Mouse (Mus musculus) CH12.LX (cell line): ENCODE data around the gene Fut11. TPM values are rescaled to one million over a fixed set of nuclear protein-coding genes. Genes with fewer than 3 reads are reported as not detected.

ENCODE experiments used
- DNase-seq: peaks from one replicate; pipeline ENCODE4 v3.0.0-alpha.2; 2013; ENCODE audit errors: extremely low read depth
- H3K27ac ChIP-seq: 2 replicates; pipeline ENCODE4 v1.5.1; 2012; ENCODE audit warnings: low read depth, mild to moderate bottlenecking, control low read depth, moderate library complexity; ENCODE audit not compliant: insufficient read depth
- H3K27me3 ChIP-seq: replicated peaks from 2 replicates; pipeline ENCODE3; 2012; ENCODE audit warnings: inconsistent platforms
- H3K36me3 ChIP-seq, 2 experiments: replicated peaks in 1 of 2; 2 replicates each; pipeline versions ENCODE3 to v1.6.1; 2012; ENCODE audit warnings: inconsistent platforms in 1 of 2, low read length in 1 of 2, mild to moderate bottlenecking in 1 of 2, mixed read lengths in 1 of 2, moderate library complexity in 1 of 2; ENCODE audit not compliant: control insufficient read depth in 1 of 2, insufficient read depth in 1 of 2
- H3K4me1 ChIP-seq, 2 experiments: 2 replicates each; pipeline ENCODE4 v1.6.1; 2012; ENCODE audit warnings: inconsistent platforms in 1 of 2, moderate library complexity in 1 of 2; ENCODE audit not compliant: insufficient read depth in 2 of 2, control insufficient read depth in 1 of 2
- H3K4me2 ChIP-seq: 2 replicates; pipeline ENCODE4 v1.6.1; 2012; ENCODE audit warnings: low read depth, mild to moderate bottlenecking, control low read depth; ENCODE audit not compliant: poor library complexity, insufficient read depth, severe bottlenecking
- H3K4me3 ChIP-seq, 3 experiments: fragments of 150-350 bp in 1 of 3; sonication (generic) in 1 of 3; replicated peaks in 1 of 3; 2 replicates each; pipeline versions ENCODE3 to v1.5.1; 2011 to 2012; ENCODE audit warnings: low read depth in 2 of 3, low read length in 2 of 3, mild to moderate bottlenecking in 2 of 3, moderate library complexity in 2 of 3, control low read depth in 1 of 3, improper control_type of control experiment in 1 of 3, inconsistent platforms in 1 of 3, mixed read lengths in 1 of 3; ENCODE audit not compliant: poor library complexity in 1 of 3
- H3K79me2 ChIP-seq: replicated peaks from 2 replicates; pipeline ENCODE4 v1.6.1; 2012; ENCODE audit warnings: mild to moderate bottlenecking, moderate library complexity; ENCODE audit not compliant: control insufficient read depth, poor library complexity, insufficient read depth, severe bottlenecking; ENCODE audit errors: extremely low read depth
- H3K9ac ChIP-seq: 2 replicates; pipeline ENCODE4 v1.6.1; 2012; ENCODE audit warnings: low read depth, mild to moderate bottlenecking, control low read depth, moderate library complexity; ENCODE audit not compliant: insufficient read depth
- H3K9me3 ChIP-seq: replicated peaks from 2 replicates; pipeline ENCODE3; 2012; ENCODE audit warnings: low read length, inconsistent platforms, mixed read lengths
- BHLHE40 ChIP-seq: IDR thresholded peaks from 2 replicates; pipeline ENCODE4 v1.6.1; 2011; ENCODE audit warnings: mild to moderate bottlenecking, low read depth, low read length, improper control_type of control experiment
- CHD1 ChIP-seq: IDR thresholded peaks from 2 replicates; pipeline ENCODE4 v1.6.1; 2012; ENCODE audit warnings: low read depth, low read length, improper control_type of control experiment, inconsistent platforms
- CHD2 ChIP-seq: IDR thresholded peaks from 2 replicates; pipeline ENCODE4 v1.6.1; 2011; ENCODE audit warnings: low read length, improper control_type of control experiment
- CTCF ChIP-seq, 2 experiments: IDR thresholded peaks in 1 of 2; conservative IDR thresholded peaks in 1 of 2; 2 replicates each; pipeline ENCODE4 v1.5.1; 2011 to 2012; ENCODE audit warnings: low read depth in 2 of 2, low read length in 2 of 2, improper control_type of control experiment in 1 of 2, inconsistent platforms in 1 of 2, mild to moderate bottlenecking in 1 of 2, moderate library complexity in 1 of 2
- E2F4 ChIP-seq: IDR thresholded peaks from 2 replicates; pipeline ENCODE4 v1.6.1; 2011; ENCODE audit warnings: low read depth, low read length, improper control_type of control experiment; ENCODE audit not compliant: insufficient replicate concordance
- ELF1 ChIP-seq: IDR thresholded peaks from 2 replicates; pipeline ENCODE4 v1.6.1; 2014; ENCODE audit warnings: low read depth, mild to moderate bottlenecking, inconsistent platforms, low read length, improper control_type of control experiment
- EP300 ChIP-seq: IDR thresholded peaks from 2 replicates; pipeline ENCODE4 v1.6.1; 2011; ENCODE audit warnings: low read length, improper control_type of control experiment
- ETS1 ChIP-seq: conservative IDR thresholded peaks from 2 replicates; pipeline ENCODE4 v1.6.1; 2012; ENCODE audit warnings: low read depth, mild to moderate bottlenecking, inconsistent platforms, low read length, improper control_type of control experiment, moderate library complexity
- HCFC1 ChIP-seq: IDR thresholded peaks from 2 replicates; pipeline ENCODE4 v1.6.1; 2012; ENCODE audit warnings: low read depth, mild to moderate bottlenecking, inconsistent platforms, low read length, improper control_type of control experiment
- IRF4 ChIP-seq: IDR thresholded peaks from 2 replicates; pipeline ENCODE4 v1.6.1; 2014; ENCODE audit warnings: low read depth, mild to moderate bottlenecking, inconsistent platforms, low read length, improper control_type of control experiment
- JUND ChIP-seq: conservative IDR thresholded peaks from 2 replicates; pipeline ENCODE4 v1.6.1; 2011; ENCODE audit warnings: low read depth, low read length, improper control_type of control experiment
- KAT2A ChIP-seq: IDR thresholded peaks from 2 replicates; pipeline ENCODE4 v1.6.1; 2012; ENCODE audit warnings: low read length, improper control_type of control experiment, inconsistent platforms; ENCODE audit not compliant: insufficient replicate concordance
- MAX ChIP-seq: IDR thresholded peaks from 2 replicates; pipeline ENCODE4 v1.6.1; 2011; ENCODE audit warnings: low read length, improper control_type of control experiment
- MEF2A ChIP-seq: IDR thresholded peaks from 2 replicates; pipeline ENCODE4 v1.6.1; 2014; ENCODE audit warnings: low read depth, mild to moderate bottlenecking, inconsistent platforms, low read length, improper control_type of control experiment, borderline replicate concordance
- MXI1 ChIP-seq: IDR thresholded peaks from 2 replicates; pipeline ENCODE4 v1.6.1; 2011; ENCODE audit warnings: mild to moderate bottlenecking, low read depth, low read length, improper control_type of control experiment
- MYC ChIP-seq: IDR thresholded peaks from 2 replicates; pipeline ENCODE4 v1.6.1; 2011; ENCODE audit warnings: low read depth, mild to moderate bottlenecking, improper control_type of control experiment, low read length
- NELFE ChIP-seq: IDR thresholded peaks from 2 replicates; pipeline ENCODE4 v1.6.1; 2011; ENCODE audit warnings: low read depth, low read length, improper control_type of control experiment
- PAX5 ChIP-seq: IDR thresholded peaks from 2 replicates; pipeline ENCODE4 v1.6.1; 2012; ENCODE audit warnings: low read length, inconsistent platforms, mixed read lengths
- POLR2A ChIP-seq: IDR thresholded peaks from 2 replicates; pipeline ENCODE4 v1.6.1; 2011; ENCODE audit warnings: low read depth, mild to moderate bottlenecking, improper control_type of control experiment, low read length
- POLR2AphosphoS2 ChIP-seq: IDR thresholded peaks from 2 replicates; pipeline ENCODE4 v1.6.1; 2011; ENCODE audit warnings: low read depth, low read length, improper control_type of control experiment
- RCOR1 ChIP-seq: conservative IDR thresholded peaks from 2 replicates; pipeline ENCODE4 v1.6.1; 2012; ENCODE audit warnings: low read depth, mild to moderate bottlenecking, inconsistent platforms, low read length, improper control_type of control experiment
- SMC3 ChIP-seq: IDR thresholded peaks from 2 replicates; pipeline ENCODE4 v1.6.1; 2011; ENCODE audit warnings: low read depth, low read length, improper control_type of control experiment
- TBP ChIP-seq: conservative IDR thresholded peaks from 2 replicates; pipeline ENCODE4 v1.6.1; 2011; ENCODE audit warnings: low read depth, low read length, improper control_type of control experiment
- USF1 ChIP-seq: IDR thresholded peaks from 2 replicates; pipeline ENCODE4 v1.6.1; 2014; ENCODE audit warnings: low read depth, mild to moderate bottlenecking, inconsistent platforms, low read length, improper control_type of control experiment
- USF2 ChIP-seq: conservative IDR thresholded peaks from 2 replicates; pipeline ENCODE4 v1.6.1; 2011; ENCODE audit warnings: low read depth, low read length, improper control_type of control experiment
- ZKSCAN1 ChIP-seq: IDR thresholded peaks from 2 replicates; pipeline ENCODE4 v1.6.1; 2012; ENCODE audit warnings: low read depth, inconsistent platforms, low read length, improper control_type of control experiment, borderline replicate concordance
- ZMIZ1 ChIP-seq: IDR thresholded peaks from 2 replicates; pipeline ENCODE4 v1.6.1; 2012; ENCODE audit warnings: low read depth, mild to moderate bottlenecking, inconsistent platforms, low read length, improper control_type of control experiment
- ZNF384 ChIP-seq: IDR thresholded peaks from 2 replicates; pipeline ENCODE4 v1.6.1; 2012; ENCODE audit warnings: low read depth, low read length, improper control_type of control experiment, inconsistent platforms
- dilution Hi-C: fragments of 300-500 bp; cut with MboI; formaldehyde crosslinking; loops from 2 replicates; pipeline ENCODE4 v1.14.3; 2020; ENCODE audit warnings: low sequenced_read_pairs; ENCODE audit not compliant: extremely low pct_unique_long_range_greater_than_20kb, extremely low pct_ligation_motif_present
- in situ Hi-C: fragments of 300-500 bp; cut with MboI; formaldehyde crosslinking; loops from 3 replicates; pipeline ENCODE4 v1.14.3; 2019; ENCODE audit warnings: low sequenced_read_pairs, low pct_ligation_motif_present, low pct_unique_long_range_greater_than_20kb, mixed read lengths
- polyA plus RNA-seq: library from polyadenylated mRNA; unstranded; fragments of >175 nt; gene quantifications from 2 replicates; pipeline ENCODE4 v1.2.1, GENCODE M21; 2012; ENCODE audit warnings: low read depth; ENCODE audit not compliant: insufficient read length
- total RNA-seq, 2 experiments: library from RNA; depleted of rRNA; stranded (reverse); fragments of 300-350 nt in 1 of 2; fragments of >200 nt in 1 of 2; gene quantifications; 2 replicates each; pipeline ENCODE4 v1.2.3; 2012 to 2014

The Fut11 gene
- total and polyA plus RNA-seq, 3 experiments, result 2.9 to 3.8 (median 3.7) TPM

DNA sequence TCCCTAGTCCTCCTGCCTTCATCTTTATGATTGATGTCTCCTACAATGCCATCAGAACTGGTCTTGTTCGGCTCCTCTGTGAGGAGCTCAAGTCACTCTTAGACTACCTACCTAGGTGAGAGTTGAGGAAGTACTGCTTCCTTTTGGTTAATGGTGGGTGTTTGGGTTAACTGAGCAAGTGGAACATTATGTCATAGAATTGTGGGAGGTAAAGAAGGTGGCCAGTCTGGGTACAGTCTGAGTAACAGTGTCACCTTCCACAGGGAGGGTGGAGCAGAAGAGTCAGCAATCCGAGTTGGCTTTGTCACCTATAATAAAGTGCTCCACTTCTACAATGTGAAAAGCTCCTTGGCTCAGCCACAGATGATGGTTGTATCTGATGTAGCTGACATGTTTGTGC, 5.8 kb upstream of the Fut11 start:
- peaks cover 7 to 8% of the 10 kb centered on the region in 2 experiments for H3K4me1 ChIP-seq
- peaks cover 3% of the 10 kb centered on the region; the same call in 1 of the 2 replicates for H3K79me2 ChIP-seq
- no peak overlapping the region for H3K4me2 ChIP-seq
- no peaks in the 10 kb centered on the region for H3K9me3 ChIP-seq
- TF ChIP-seq E2F4 (no peak), JUND (no peak), ELF1 (no peak), CTCF (conservative IDR thresholded peaks at IDR 0.05 in 1 of 2, IDR thresholded peaks at IDR 0.05 in 1 of 2; ENCODE audit: low read depth in 2 of 2, low read length in 2 of 2) (no peak), IRF4 (no peak), MXI1 (no peak), TBP (no peak), POLR2A (no peak), CHD1 (no peak), CHD2 (no peak), ZMIZ1 (no peak), EP300 (no peak), MEF2A (no peak), MAX (no peak), PAX5 (no peak), MYC (no peak), ZNF384 (no peak), USF1 (no peak), ETS1 (no peak), USF2 (no peak)
- DNase-seq, result no peak
- H3K27me3 ChIP-seq, result no peaks in the 10 kb centered on the region
- H3K4me3 ChIP-seq, result no peak overlapping the region
- H3K27ac ChIP-seq, result no peak overlapping the region
- in situ Hi-C loops, result no loop called here
- dilution Hi-C loops, result no loop called here
- peaks cover 94 to 98% of the 10 kb centered on the region in 2 experiments for H3K36me3 ChIP-seq
- H3K9ac ChIP-seq, result no peak overlapping the region

DNA sequence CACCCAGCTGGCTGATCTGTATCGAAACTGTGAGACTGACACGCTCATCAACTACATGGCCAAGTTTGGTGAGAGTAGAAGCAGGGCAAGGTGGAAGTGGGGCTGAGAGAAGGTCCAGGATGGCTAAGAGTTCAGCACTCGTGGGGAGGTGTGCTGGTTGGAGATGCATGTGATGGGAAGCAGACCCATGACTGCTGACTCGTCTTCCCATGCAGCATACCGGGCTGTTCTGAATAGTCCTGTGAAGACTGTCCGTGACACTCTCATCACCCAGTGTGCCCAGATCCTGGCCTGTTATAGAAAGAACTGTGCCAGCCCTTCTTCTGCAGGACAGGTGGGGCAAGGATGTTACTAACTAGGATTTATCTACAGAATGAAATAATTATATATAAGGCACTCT, 3.0 kb upstream of the Fut11 start:
- peaks cover 15% of the 10 kb centered on the region for H3K79me2 ChIP-seq
- no peaks in the 10 kb centered on the region for H3K27me3 ChIP-seq
- no peaks in the 10 kb centered on the region for H3K9me3 ChIP-seq
- H3K27ac ChIP-seq, result no peak overlapping the region
- peaks cover 69 to 91% of the 10 kb centered on the region in 2 experiments for H3K36me3 ChIP-seq
- DNase-seq, result no peak
- H3K9ac ChIP-seq, result no peak overlapping the region
- no peak for TF ChIP-seq KAT2A
- TF ChIP-seq POLR2AphosphoS2, result no peak
- no peak for TF ChIP-seq NELFE
- no peak for TF ChIP-seq E2F4
- no peak for TF ChIP-seq BHLHE40
- no peak for TF ChIP-seq RCOR1
- no peak for TF ChIP-seq PAX5
- no peak for TF ChIP-seq ZMIZ1
- no peak for TF ChIP-seq ZKSCAN1
- no peak for TF ChIP-seq JUND
- no peak for TF ChIP-seq EP300
- no peak for TF ChIP-seq MXI1
- no peak for TF ChIP-seq ETS1
- no peak for TF ChIP-seq SMC3
- no peak for TF ChIP-seq CHD1
- no peak for TF ChIP-seq HCFC1
- TF ChIP-seq, all 38 proteins: peak for 0
- in situ Hi-C loops, result no loop called here
- Histone ChIP-seq H3K4me2 (no peak overlapping the region), H3K4me3 (no peak overlapping the region), H3K4me1 (peaks cover 18 to 27% of the 10 kb centered on the region in 2 experiments)
- dilution Hi-C loops, result no loop called here
